Mouse (Mus musculus) liver, embryonic 11.5 days (tissue): ENCODE results near the gene Tef. TPM values are rescaled to one million over a fixed set of nuclear protein-coding genes. Genes with fewer than 3 reads are reported as not detected.

Experiments
- ATAC-seq: fragments of 200-750 bp; cut with Nextera tagmentation; replicated peaks from 2 replicates; pipeline ENCODE4 v1.8.0; 2017; ENCODE audit warnings: moderate number of reproducible peaks, mild to moderate bottlenecking, moderate TSS enrichment, moderate library complexity; ENCODE audit not compliant: low FRiP score
- DNase-seq: peaks from one replicate; pipeline ENCODE4 v3.0.0-alpha.2; 2017; ENCODE audit warnings: low spot score
- H3K27ac ChIP-seq: fragments of 300-500 bp; sonication (generic); 2 replicates; pipeline ENCODE4 v1.5.1; 2014; ENCODE audit warnings: mild to moderate bottlenecking, low read depth, low read length, control low read depth
- H3K27me3 ChIP-seq: fragments of 300-500 bp; sonication (generic); replicated peaks from 2 replicates; pipeline ENCODE4 v1.6.1; 2014; ENCODE audit warnings: low read length, mixed read lengths; ENCODE audit not compliant: control insufficient read depth, insufficient read depth
- H3K36me3 ChIP-seq: fragments of 300-500 bp; sonication (generic); 2 replicates; pipeline ENCODE4 v1.6.1; 2014; ENCODE audit warnings: mild to moderate bottlenecking, low read length, moderate library complexity, mixed read lengths; ENCODE audit not compliant: control insufficient read depth, insufficient read depth
- H3K4me1 ChIP-seq: fragments of 300-500 bp; sonication (generic); replicated peaks from 2 replicates; pipeline ENCODE4 v1.6.1; 2014; ENCODE audit warnings: low read length, mixed read lengths; ENCODE audit not compliant: control insufficient read depth, insufficient read depth
- H3K4me2 ChIP-seq: fragments of 300-500 bp; sonication (generic); 2 replicates; pipeline ENCODE4 v1.6.1; 2014; ENCODE audit warnings: mild to moderate bottlenecking, control low read depth, moderate library complexity
- H3K4me3 ChIP-seq: fragments of 300-500 bp; sonication (generic); 2 replicates; pipeline ENCODE4 v1.5.1; 2014; ENCODE audit warnings: low read depth, low read length, control low read depth
- H3K9ac ChIP-seq: fragments of 300-500 bp; sonication (generic); 2 replicates; pipeline ENCODE4 v1.6.1; 2014; ENCODE audit warnings: low read depth, low read length, control low read depth
- H3K9me3 ChIP-seq: fragments of 300-500 bp; sonication (generic); 2 replicates; pipeline ENCODE4 v1.6.1; 2016; ENCODE audit warnings: low read length, inconsistent platforms, mixed read lengths; ENCODE audit not compliant: control insufficient read depth
- WGBS: fragments of 180-500 bp; shearing (Covaris S2); extraction: QIAGEN DNeasy Blood & Tissue Kit; methylation state at CpG from one replicate; pipeline ENCODE4 v1.1.7; 2014; 5-methylcytosine and 5-hydroxymethylcytosine counted together
- polyA plus RNA-seq: library from polyadenylated mRNA; unstranded; fragments of >200 nt; fragmentation: Nextera tagmentation; extraction: Ambion mirVana; gene quantifications from 2 replicates; pipeline ENCODE4 v1.2.1, GENCODE M21; 2014

Tef gene
- polyA plus RNA-seq, 1 experiment from 2014 or later = 12.6 TPM

DNA sequence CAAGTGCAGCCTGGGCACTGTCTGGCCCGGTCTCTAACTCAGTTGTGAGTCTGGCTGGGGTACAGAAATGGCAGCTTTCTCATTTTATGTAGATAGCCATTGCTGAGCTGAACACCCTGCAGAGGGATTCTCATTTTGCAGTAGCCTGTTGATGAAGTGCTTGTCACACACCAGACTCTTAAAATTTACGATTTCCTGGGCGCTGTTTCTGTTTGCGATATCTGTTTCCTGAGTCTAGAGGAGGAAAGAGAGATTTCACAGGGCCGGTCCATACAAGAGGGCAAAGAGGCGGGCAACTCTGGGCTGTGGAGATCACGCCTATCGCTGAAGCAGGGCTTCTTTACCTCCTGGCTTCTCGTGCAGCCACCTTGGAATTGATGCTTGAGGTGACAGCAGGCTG, 36.6 kb upstream of the Tef start:
- no peaks in the 10 kb centered on the region for H3K27me3 ChIP-seq
- WGBS = 73% methylated on average over 9 of the region's 9 CpGs
- no peak overlapping the region for H3K9ac ChIP-seq
- no peak overlapping the region for H3K27ac ChIP-seq
- no peaks in the 10 kb centered on the region for H3K9me3 ChIP-seq
- no peak for ATAC-seq
- H3K4me1 ChIP-seq = peaks cover 17% of the 10 kb centered on the region
- H3K4me2 ChIP-seq = no peak overlapping the region
- DNase-seq = no peak
- H3K4me3 ChIP-seq = no peak overlapping the region
- H3K36me3 ChIP-seq = peaks cover 16% of the 10 kb centered on the region

DNA sequence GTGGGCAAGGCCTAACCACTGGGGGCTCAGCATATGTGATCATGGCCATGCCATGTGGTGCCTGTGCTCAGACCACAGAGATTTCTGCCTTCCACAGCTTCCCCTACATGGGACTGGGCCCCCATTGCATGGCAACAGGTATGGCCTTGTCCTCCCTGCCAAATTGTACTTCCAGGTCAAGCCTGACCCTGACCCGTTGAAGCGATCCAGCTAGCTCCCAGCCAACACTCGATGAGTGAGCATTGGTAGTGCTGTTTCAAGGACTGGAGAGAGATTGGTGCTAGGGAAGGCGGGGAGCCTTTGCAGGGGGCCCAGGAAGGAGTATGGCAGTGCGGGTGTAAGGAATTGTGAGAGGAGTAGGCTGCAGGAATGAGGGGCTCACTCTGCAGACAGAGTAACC, 35.8 kb upstream of the Tef start:
- WGBS = 85% methylated on average over 5 of the region's 5 CpGs
- no peaks in the 10 kb centered on the region for H3K27me3 ChIP-seq
- no peak overlapping the region for H3K4me2 ChIP-seq
- no peak overlapping the region for H3K9ac ChIP-seq
- peaks cover 17% of the 10 kb centered on the region for H3K4me1 ChIP-seq
- DNase-seq (no peak), ATAC-seq (no peak)
- no peaks in the 10 kb centered on the region for H3K9me3 ChIP-seq
- H3K36me3 ChIP-seq = peaks cover 14% of the 10 kb centered on the region
- H3K27ac ChIP-seq = no peak overlapping the region
- no peak overlapping the region for H3K4me3 ChIP-seq

DNA sequence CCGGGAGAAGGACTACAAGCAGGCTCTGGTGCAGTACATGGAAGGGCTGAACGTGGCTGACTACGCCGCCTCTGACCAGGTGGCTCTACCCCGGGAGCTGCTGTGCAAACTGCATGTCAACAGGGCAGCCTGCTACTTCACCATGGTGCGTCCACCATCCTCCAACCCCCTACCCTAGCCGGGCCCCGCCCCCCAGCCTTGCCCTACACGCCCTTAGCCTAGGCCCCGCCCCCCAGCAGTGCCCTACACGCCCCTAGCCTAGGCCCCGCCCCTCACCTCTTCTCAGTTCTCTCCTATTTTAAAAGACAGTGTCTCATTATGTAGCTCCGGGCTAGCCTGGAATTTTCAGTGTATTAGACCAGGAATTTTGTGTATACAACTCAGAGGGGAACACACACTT, 33.2 kb upstream of the Tef start:
- DNase-seq (peak; percentile 52), ATAC-seq (peak; percentile 59; the same call in 1 of the 2 replicates)
- Histone ChIP-seq H3K4me1 (peaks cover 17% of the 10 kb centered on the region), H3K4me2 (no peak overlapping the region), H3K27me3 (no peaks in the 10 kb centered on the region), H3K36me3 (peaks cover 13% of the 10 kb centered on the region), H3K9ac (no peak overlapping the region), H3K4me3 (no peak overlapping the region), H3K9me3 (no peaks in the 10 kb centered on the region), H3K27ac (no peak overlapping the region)
- WGBS = 58% methylated on average over 13 of the region's 13 CpGs

DNA sequence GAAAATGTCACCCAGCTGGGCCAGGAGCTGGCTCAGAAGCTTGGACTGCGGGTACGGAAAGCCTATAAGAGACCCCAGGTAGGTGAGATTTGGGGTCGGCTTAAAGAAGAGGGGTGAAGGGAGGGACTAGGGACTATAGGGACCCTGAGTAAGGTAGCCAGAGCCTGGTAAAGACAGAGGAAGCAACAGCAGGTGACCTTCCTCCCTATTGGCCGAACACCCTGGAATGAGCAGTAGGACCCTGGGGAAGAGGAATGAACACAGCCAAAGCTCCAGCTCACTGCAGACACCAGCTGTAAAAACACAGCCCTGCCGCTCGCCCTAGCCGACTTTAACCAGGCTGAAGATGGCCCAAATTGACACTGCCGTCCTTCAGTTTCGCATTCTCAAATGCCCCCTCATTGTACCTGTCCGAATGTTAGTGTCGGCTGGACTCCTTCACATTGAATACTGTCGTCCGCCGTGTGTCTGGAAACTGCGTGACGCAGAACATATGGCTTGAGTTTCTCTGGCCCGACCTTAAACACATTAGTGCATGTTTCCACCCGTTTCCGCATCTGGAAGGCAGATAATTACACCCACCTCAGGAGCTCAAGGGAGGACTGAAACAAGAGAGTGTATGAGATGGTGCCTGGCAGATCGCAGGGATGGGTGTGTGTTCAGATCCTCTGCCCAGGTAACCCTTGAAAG, 29.6 kb upstream of the Tef start:
- no peak overlapping the region for H3K4me2 ChIP-seq
- no peak for DNase-seq

DNA sequence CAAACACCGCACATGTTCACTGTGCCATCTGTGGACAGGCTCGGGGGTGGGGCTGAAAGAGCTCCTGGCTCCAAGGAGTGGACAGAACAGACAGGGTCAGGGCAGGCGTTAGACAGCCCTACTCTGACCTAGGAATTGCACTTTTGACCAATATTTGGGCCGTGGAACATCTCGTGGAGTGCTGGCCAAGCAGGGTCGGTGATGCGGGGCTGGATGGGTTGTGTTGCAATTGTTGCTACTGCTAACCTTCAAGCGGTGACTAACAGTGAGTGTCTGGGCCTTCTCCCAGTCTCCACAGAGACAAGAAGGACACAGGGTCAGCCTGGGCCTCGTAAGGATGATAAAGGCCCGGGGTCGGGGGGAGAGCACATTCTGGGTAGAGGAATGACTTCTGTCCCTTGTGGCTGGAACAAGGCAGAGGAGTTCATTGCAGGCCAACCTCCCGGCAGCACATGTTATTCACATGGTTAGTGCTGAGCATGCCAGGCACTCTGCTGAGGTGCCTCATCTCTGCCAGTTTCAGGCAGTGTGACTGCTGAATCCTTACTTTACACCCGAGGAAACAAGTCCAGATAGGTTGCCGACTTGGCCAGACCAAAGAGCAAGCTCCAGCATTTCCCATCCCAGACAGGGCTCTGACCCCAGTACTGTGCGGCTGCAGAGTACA, 27.6 kb upstream of the Tef start:
- Histone ChIP-seq H3K9me3 (no peaks in the 10 kb centered on the region), H3K27me3 (no peaks in the 10 kb centered on the region), H3K27ac (no peak overlapping the region), H3K4me3 (no peak overlapping the region), H3K4me1 (peaks cover 13% of the 10 kb centered on the region), H3K36me3 (peaks cover 14% of the 10 kb centered on the region), H3K9ac (no peak overlapping the region), H3K4me2 (no peak overlapping the region)
- DNase-seq (no peak), ATAC-seq (no peak)
- WGBS = 84% methylated on average over 15 of the region's 15 CpGs

More for the DNA sequence above, 29.6 kb upstream of the Tef start:
- WGBS = 87% methylated on average over 20 of the region's 20 CpGs
- H3K9me3 ChIP-seq = no peaks in the 10 kb centered on the region
- peaks cover 13% of the 10 kb centered on the region for H3K36me3 ChIP-seq
- no peak overlapping the region for H3K9ac ChIP-seq
- no peak overlapping the region for H3K4me3 ChIP-seq
- no peak overlapping the region for H3K27ac ChIP-seq
- no peaks in the 10 kb centered on the region for H3K27me3 ChIP-seq
- no peak for ATAC-seq
- H3K4me1 ChIP-seq = peaks cover 9% of the 10 kb centered on the region

DNA sequence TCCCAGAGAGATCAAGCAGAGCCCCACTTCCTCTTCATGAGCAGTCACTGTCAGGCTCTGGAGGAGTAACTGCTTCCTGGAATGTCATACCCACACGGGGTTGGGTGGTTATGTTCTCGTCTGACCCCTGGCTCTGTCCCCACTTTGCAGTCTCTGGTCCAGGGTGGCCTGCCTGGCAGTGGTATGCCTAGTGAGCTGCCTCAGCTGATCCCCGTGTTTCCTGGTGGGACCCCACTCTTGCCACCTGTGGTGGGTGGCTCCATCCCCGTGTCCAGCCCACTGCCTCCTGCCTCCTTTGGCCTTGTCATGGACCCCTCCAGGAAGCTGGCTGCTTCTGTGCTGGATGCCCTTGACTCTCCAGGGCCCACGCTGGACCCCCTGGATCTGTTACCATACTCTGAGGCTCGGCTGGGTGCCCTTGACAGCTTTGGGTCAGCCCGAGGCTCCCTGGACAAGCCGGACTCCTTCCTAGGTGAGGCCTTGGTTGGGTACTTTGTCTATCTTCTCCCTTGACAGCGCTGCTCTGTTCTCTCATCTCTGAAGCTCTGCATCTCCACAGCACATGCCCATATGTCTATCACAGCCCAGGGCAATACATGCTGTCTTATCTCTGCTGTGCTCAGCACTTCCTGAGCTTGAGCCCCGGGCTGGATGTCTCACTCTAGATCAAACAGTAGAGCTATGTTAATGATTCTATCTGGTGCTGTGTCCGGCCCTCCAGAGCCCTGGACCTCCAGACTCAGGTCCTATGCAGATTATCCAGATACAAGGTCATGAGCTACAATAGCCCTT, 25.4 kb upstream of the Tef start:
- Histone ChIP-seq H3K9ac (no peak overlapping the region), H3K4me1 (peaks cover 13% of the 10 kb centered on the region), H3K4me2 (no peak overlapping the region), H3K27ac (no peak overlapping the region), H3K27me3 (no peaks in the 10 kb centered on the region), H3K4me3 (no peak overlapping the region), H3K9me3 (no peaks in the 10 kb centered on the region), H3K36me3 (peaks cover 16% of the 10 kb centered on the region)
- no peak for DNase-seq
- peak; percentile 65 for ATAC-seq
- 52% methylated on average over 11 of the region's 11 CpGs for WGBS

DNA sequence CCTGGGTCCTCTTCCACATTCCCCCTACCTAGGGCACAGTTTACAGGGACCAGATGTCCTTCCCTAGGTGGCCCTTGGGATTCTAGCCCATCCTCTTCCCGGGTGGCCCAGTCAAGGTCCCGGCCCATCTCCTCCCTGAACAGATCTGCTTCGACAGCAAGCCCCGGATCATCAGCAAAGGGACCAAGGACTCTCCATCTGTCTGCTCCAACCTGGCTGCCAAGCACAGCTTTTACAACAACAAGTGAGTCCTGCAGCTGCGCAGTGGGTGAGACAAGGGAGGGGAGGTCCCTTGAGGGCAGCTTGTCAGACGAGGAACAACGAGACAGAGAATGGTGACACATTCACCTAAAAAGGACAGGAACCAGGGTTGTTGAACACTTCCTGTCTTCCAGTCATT, 20.4 kb upstream of the Tef start:
- Histone ChIP-seq H3K9me3 (no peaks in the 10 kb centered on the region), H3K27ac (no peak overlapping the region), H3K4me1 (peaks cover 10% of the 10 kb centered on the region), H3K4me3 (no peak overlapping the region), H3K9ac (no peak overlapping the region), H3K4me2 (no peak overlapping the region), H3K36me3 (peaks cover 44% of the 10 kb centered on the region), H3K27me3 (no peaks in the 10 kb centered on the region)
- ATAC-seq = no peak
- no peak for DNase-seq
- WGBS = 89% methylated on average over 7 of the region's 7 CpGs

DNA sequence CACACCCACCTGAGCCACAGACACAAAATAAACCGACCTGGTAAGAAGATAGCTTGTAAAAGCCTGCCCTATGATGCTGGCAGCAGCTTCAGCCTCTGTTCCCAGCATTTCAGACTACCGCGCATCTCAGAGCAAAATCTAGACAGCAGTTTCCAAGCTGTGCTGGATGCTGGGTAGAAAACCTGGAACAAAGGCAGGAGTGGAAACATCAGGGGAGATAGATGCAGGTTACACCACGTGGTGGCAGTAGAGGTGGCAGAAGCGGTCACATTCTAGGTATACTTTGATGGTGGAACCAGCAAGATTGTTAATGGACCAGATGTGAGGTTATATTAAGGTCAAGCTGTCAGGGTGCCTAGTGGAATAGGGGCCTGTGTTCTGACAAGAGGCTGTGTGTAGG, 17.5 kb upstream of the Tef start:
- Histone ChIP-seq H3K4me3 (no peak overlapping the region), H3K27ac (no peak overlapping the region)
- ATAC-seq = no peak

More for the DNA sequence above, 17.5 kb upstream of the Tef start:
- Histone ChIP-seq H3K27me3 (no peaks in the 10 kb centered on the region), H3K4me1 (no peaks in the 10 kb centered on the region), H3K4me2 (no peak overlapping the region), H3K9ac (no peak overlapping the region), H3K36me3 (peaks cover 46% of the 10 kb centered on the region), H3K9me3 (no peaks in the 10 kb centered on the region)
- 67% methylated on average over 5 of the region's 5 CpGs for WGBS
- no peak for DNase-seq
